Mouse (Mus musculus) adrenal gland, postnatal 14 days (tissue): ENCODE measurements around the gene Mapk13. TPM values are rescaled to one million over a fixed set of nuclear protein-coding genes. Genes with fewer than 3 reads are reported as not detected.

ENCODE experiments used
- DNase-seq: peaks from one replicate; pipeline ENCODE4 v3.0.0; 2021; ENCODE audit warnings: mixed read lengths
- total RNA-seq: library from RNA; stranded (reverse); gene quantifications from 2 replicates; pipeline ENCODE4 v1.2.3, GENCODE M21; 2021

Gene Mapk13
- total RNA-seq, 1 experiment from 2014 or later = 62.9 TPM

- DNase-seq = no peak
These were observed 6.1 kb downstream of the Mapk13 start for GRCm38 (mm10) chr17:28775161-28775560.

- no peak for DNase-seq
These were observed 7.7 kb downstream of the Mapk13 start for GRCm38 (mm10) chr17:28776817-28777216.

- peak; percentile 82 for DNase-seq
These were observed 8.3 kb downstream of the Mapk13 start for GRCm38 (mm10) chr17:28777231-28778005.

- peak; percentile 63 for DNase-seq
These were observed 10.6 kb downstream of the Mapk13 start for GRCm38 (mm10) chr17:28779735-28780134.

DNA sequence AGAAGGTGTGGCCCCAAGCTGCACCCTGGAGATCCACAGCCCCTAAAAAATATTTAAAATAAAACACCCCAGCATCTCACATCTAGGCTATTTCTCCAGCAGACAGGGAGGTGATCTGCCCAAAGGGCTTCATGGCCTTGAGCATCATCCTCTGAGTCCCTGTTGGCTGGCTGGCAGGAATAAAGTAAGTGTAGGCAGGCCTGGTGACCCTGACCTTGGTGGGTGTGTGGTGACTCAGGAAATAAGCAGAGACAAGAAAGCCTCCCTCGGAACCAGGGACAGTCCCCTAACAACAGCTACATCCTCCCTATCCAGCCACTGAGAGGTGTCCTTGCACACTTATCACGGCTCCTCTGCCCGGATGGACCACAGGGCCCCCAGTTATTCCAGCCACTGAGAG lies 11.7 kb downstream of the Mapk13 start:
- DNase-seq = peak; percentile 86

GRCm38 (mm10) chr17:28781290-28782045 lies 12.4 kb downstream of the Mapk13 start:
- DNase-seq = peak; percentile 75

DNA sequence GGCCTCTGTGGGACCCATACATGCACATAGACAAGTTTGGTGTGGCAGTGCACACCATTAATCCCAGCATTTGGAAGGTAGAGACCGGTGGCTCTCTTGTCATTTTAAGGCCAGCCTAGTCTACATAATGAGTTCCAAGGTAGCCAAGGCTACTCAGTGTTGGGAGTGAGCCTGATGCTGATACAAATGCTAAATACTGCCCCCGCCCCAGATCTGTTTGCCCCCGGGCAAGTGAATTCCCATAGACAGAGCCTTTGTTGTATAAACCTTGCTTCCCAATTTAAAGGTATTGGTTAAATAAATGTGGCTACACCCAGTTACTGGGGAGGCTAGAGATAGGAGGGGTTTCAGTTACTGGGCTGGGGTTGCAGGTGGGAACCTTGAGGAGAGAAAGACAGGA lies 15.9 kb downstream of the Mapk13 start:
- no peak for DNase-seq

GRCm38 (mm10) chr17:28787507-28787906 lies 18.4 kb downstream of the Mapk13 start:
- DNase-seq = no peak

- DNase-seq = no peak
These were observed 27.9 kb downstream of the Mapk13 start for GRCm38 (mm10) chr17:28797031-28797430.

GRCm38 (mm10) chr17:28799291-28800160 lies 30.4 kb downstream of the Mapk13 start:
- peak; percentile 47 for DNase-seq

GRCm38 (mm10) chr17:28800281-28800670 lies 31.2 kb downstream of the Mapk13 start:
- no peak for DNase-seq

- peak; percentile 93 for DNase-seq
These were observed 31.7 kb downstream of the Mapk13 start, which contains the start of gene Brpf3 for GRCm38 (mm10) chr17:28800671-28801412. Gene Brpf3 (plus strand): TSS chr17:28801090.

- peak; percentile 100 for DNase-seq
These were observed 32.4 kb downstream of the Mapk13 start for GRCm38 (mm10) chr17:28801474-28802005.

DNA sequence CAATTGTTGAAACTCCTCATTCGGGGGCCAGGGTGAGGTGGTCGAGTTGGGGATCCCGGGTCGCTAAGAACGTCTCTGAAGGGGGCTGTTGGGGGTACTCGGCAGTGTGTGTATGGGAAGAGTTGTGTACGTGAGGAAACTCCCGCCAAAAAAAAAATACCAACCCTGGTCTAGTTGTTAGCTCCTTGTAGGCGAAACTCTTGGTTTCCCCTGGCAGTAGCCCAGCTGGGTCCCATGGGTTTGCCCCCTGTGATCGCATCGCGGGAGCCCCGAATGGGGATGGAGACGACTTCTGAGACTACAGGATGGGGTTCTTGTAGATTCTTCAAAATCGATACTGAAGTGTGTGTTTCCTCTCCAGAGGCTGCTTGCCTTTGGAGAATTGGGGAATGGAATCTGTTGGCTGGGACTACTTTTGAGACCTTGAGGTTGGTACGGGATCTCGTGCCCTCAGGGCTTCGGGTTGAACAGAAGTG lies 32.9 kb downstream of the Mapk13 start:
- no peak for DNase-seq

- no peak for DNase-seq
These were observed 34.2 kb downstream of the Mapk13 start for GRCm38 (mm10) chr17:28803316-28803715.

- DNase-seq = no peak
These were observed 35.9 kb downstream of the Mapk13 start for GRCm38 (mm10) chr17:28804973-28805372.

DNA sequence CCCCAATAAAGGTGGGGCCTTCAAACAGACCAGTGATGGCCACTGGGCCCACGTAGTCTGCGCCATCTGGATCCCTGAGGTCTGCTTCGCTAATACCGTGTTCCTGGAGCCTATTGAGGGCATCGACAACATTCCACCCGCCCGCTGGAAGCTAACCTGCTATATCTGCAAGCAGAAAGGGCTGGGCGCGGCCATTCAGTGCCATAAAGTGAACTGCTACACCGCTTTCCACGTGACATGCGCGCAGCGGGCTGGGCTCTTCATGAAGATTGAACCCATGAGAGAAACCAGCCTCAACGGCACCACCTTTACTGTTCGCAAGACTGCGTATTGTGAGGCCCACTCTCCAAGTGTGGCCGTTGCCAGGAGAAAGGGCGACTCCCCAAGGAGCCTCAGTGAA lies 37.7 kb downstream of the Mapk13 start:
- DNase-seq = no peak

DNA sequence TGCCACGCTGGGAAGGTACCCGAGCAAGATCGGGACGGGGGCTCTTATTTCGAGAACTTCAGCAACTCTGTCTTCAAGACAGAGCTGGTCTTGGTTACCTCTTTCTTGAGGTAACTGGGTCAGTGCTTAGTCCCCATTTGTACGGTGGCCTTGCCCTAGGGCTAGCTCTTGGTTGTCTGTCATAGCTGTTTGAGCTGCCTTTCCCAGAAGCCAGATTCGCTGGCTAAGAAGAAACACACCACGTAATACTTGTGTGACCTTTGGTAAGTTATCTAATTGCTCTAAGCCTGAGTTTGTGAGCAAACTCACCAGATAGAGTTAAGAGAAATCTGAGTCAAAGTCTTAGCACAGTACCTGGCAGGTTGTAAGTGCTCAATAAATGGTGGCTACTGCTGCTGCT lies 39.6 kb downstream of the Mapk13 start:
- DNase-seq = no peak

- no peak for DNase-seq
These were observed 40.2 kb downstream of the Mapk13 start for GRCm38 (mm10) chr17:28809175-28809831.

- no peak for DNase-seq
These were observed 43.2 kb downstream of the Mapk13 start for GRCm38 (mm10) chr17:28812345-28812744.
